Mouse (Mus musculus): ENCODE data around the gene Sec16b.

DNA sequence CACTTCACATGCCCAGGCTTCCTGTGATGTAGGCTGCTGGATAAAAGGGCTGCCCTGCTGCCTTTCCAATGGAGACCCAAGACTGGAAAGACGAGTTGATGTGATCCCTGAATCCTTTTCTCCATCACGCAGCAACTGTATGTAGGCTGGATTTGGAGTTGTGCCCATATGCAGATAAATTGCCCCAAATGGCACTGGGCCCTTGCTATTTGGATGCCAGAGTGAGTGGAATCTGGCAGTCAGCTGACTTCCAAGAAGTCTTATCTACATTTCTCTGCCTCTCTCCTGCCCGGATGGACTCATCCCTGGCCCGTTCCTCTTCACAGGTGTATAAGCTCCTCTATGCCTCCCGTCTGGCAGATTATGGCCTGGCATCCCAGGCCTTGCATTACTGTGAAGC lies 49.9 kb downstream of the Sec16b start:
- TF ChIP-seq CTCF (IDR thresholded peaks at IDR 0.05; ENCODE audit: control insufficient read depth, insufficient read depth, insufficient replicate concordance, low read depth, low read length) (no peak), POLR2A (IDR thresholded peaks at IDR 0.05; ENCODE audit: control insufficient read depth, low read depth, low read length) (no peak)
